Mouse (Mus musculus) neural tube, embryonic 14.5 days (tissue): ENCODE measurements around the gene Trpm8. TPM values are rescaled to one million over a fixed set of nuclear protein-coding genes. Genes with fewer than 3 reads are reported as not detected.

Source experiments
- ATAC-seq: fragments of 200-750 bp; cut with Nextera tagmentation; 2 replicates; pipeline ENCODE4 v1.8.0; 2017; ENCODE audit warnings: low read depth, mild to moderate bottlenecking, moderate TSS enrichment, moderate library complexity
- H3K27ac ChIP-seq: fragments of 300-500 bp; sonication (generic); 2 replicates; pipeline ENCODE4 v1.5.1; 2014; ENCODE audit warnings: low read depth, mild to moderate bottlenecking, control low read depth, low read length, moderate library complexity, mixed read lengths
- H3K27me3 ChIP-seq: fragments of 300-500 bp; sonication (generic); 2 replicates; pipeline ENCODE4 v1.6.1; 2014; ENCODE audit warnings: low read length; ENCODE audit not compliant: control insufficient read depth, insufficient read depth
- H3K36me3 ChIP-seq: fragments of 300-500 bp; sonication (generic); 2 replicates; pipeline ENCODE4 v1.6.1; 2014; ENCODE audit warnings: low read length, mixed read lengths; ENCODE audit not compliant: control insufficient read depth, insufficient read depth
- H3K4me1 ChIP-seq: fragments of 300-500 bp; sonication (generic); 2 replicates; pipeline ENCODE4 v1.6.1; 2014; ENCODE audit warnings: low read length; ENCODE audit not compliant: control insufficient read depth, insufficient read depth
- H3K4me2 ChIP-seq: fragments of 300-500 bp; sonication (generic); 2 replicates; pipeline ENCODE4 v1.6.1; 2014; ENCODE audit warnings: mild to moderate bottlenecking, low read depth, low read length, control low read depth
- H3K4me3 ChIP-seq: fragments of 300-500 bp; sonication (generic); 2 replicates; pipeline ENCODE4 v1.5.1; 2014; ENCODE audit warnings: low read depth, low read length, control low read depth, mixed read lengths
- H3K9ac ChIP-seq: fragments of 300-500 bp; sonication (generic); replicated peaks from 2 replicates; pipeline ENCODE4 v1.6.1; 2014; ENCODE audit warnings: low read depth, mild to moderate bottlenecking, control low read depth, low read length, mixed read lengths
- H3K9me3 ChIP-seq: fragments of 300-500 bp; sonication (generic); 2 replicates; pipeline ENCODE4 v1.6.1; 2016; ENCODE audit warnings: low read length; ENCODE audit not compliant: control insufficient read depth
- WGBS: fragments of 180-500 bp; shearing (Covaris S2); extraction: QIAGEN DNeasy Blood & Tissue Kit; methylation state at CpG from one replicate; pipeline ENCODE4 v1.1.7; 2014; 5-methylcytosine and 5-hydroxymethylcytosine counted together
- polyA plus RNA-seq: library from polyadenylated mRNA; unstranded; fragments of >200 nt; fragmentation: Nextera tagmentation; extraction: Ambion mirVana; gene quantifications from 2 replicates; pipeline ENCODE4 v1.2.1, GENCODE M21; 2014

Trpm8 gene
- polyA plus RNA-seq, 1 experiment from 2014 or later, result 0.07 TPM

DNA sequence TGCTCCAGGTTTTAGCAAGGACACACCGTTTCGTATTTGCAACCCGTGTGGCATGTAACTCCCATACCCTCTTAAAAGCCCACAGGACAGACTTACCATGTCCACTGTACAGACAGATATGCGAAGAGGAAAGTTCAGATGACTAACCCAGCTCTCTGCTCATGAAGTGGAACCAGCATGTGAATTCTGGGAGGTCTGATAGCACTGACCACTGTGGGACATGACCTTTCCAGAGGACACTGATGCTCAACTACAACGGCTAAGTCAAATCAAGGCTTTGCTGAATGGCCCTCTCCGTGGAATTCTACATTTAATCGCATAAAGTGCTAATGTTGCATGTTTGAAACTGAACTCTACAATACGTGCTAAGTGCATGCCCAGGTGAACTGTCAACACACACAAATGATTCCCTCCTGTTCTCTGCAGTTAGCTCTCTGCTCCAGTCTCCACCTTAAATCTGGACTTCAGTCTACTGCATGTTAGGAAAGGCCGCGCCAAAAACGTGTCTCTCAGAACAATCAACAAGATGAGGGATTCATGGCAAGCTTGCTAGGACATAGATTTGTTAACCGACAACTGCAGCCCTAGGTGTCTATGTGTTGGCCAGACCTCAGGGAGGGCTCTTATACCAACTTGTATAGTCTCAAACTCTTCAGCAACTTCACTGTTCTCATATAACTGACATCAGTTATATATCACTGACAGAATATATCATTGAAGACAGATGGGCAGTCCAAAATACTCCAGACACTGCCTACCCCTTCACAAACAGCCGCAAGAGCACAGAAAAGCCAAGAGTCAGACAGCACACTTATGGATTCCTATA is 1.6 kb upstream of the Trpm8 start:
- H3K36me3 ChIP-seq, result peaks cover 17% of the 10 kb centered on the region
- H3K27me3 ChIP-seq, result no peaks in the 10 kb centered on the region
- no peak overlapping the region for H3K27ac ChIP-seq
- peak overlapping the region; percentile 63; the same call in 1 of the 2 replicates for H3K9ac ChIP-seq
- peak overlapping the region; percentile 66 for H3K4me2 ChIP-seq
- peaks cover 16% of the 10 kb centered on the region for H3K4me1 ChIP-seq
- ATAC-seq, result no peak
- WGBS, result 69% methylated on average over 13 of the region's 13 CpGs
- H3K9me3 ChIP-seq, result no peaks in the 10 kb centered on the region
- peak overlapping the region; percentile 52 for H3K4me3 ChIP-seq

DNA sequence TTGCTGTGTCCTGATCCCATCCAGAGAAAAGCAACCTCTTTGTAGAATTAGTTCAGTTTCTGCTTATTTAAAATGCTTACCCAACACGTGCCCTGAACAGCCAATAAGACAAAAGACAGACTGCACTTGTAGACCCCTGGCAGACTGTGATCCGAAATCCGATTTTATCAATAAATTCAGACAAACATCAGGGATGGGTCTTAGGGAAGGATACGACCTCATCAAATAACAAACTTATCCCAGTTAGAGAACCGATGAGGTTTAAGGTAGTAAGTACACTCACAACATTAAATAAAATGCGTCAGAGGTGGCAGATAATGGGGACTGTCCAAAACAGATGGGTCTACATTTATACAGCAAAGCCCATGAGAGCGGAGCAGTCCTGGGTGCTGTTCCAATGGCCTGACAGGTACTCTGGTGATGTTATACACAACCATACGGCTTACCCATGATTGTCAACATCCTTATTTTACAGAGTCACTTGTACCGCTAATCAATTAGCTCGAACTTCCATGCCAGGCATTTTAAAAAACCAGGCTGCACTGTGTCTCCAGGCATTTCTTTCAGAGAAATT is 850 bp upstream of the Trpm8 start:
- peak overlapping the region; percentile 66 for H3K4me2 ChIP-seq
- H3K27ac ChIP-seq, result peak overlapping the region; percentile 49
- H3K9ac ChIP-seq, result peak overlapping the region; percentile 63
- peaks cover 17% of the 10 kb centered on the region for H3K36me3 ChIP-seq
- no peaks in the 10 kb centered on the region for H3K9me3 ChIP-seq
- peaks cover 16% of the 10 kb centered on the region for H3K4me1 ChIP-seq
- WGBS, result 30% methylated on average over 10 of the region's 10 CpGs
- peak; percentile 35 for ATAC-seq
- no peaks in the 10 kb centered on the region for H3K27me3 ChIP-seq
- H3K4me3 ChIP-seq, result peak overlapping the region; percentile 52

- peaks cover 16% of the 10 kb centered on the region for H3K4me1 ChIP-seq
- peak; percentile 3 for ATAC-seq
- peak overlapping the region; percentile 63; the same call in 1 of the 2 replicates for H3K9ac ChIP-seq
- H3K27me3 ChIP-seq, result no peaks in the 10 kb centered on the region
- peak overlapping the region; percentile 66 for H3K4me2 ChIP-seq
- peaks cover 12% of the 10 kb centered on the region for H3K36me3 ChIP-seq
- 68% methylated on average over 18 of the region's 18 CpGs for WGBS
- peaks cover 4% of the 10 kb centered on the region for H3K9me3 ChIP-seq
- H3K4me3 ChIP-seq, result peak overlapping the region; percentile 52
- H3K27ac ChIP-seq, result no peak overlapping the region
These were observed 504 bp downstream of the Trpm8 start for GRCm38 (mm10) chr1:88277818-88278511.

DNA sequence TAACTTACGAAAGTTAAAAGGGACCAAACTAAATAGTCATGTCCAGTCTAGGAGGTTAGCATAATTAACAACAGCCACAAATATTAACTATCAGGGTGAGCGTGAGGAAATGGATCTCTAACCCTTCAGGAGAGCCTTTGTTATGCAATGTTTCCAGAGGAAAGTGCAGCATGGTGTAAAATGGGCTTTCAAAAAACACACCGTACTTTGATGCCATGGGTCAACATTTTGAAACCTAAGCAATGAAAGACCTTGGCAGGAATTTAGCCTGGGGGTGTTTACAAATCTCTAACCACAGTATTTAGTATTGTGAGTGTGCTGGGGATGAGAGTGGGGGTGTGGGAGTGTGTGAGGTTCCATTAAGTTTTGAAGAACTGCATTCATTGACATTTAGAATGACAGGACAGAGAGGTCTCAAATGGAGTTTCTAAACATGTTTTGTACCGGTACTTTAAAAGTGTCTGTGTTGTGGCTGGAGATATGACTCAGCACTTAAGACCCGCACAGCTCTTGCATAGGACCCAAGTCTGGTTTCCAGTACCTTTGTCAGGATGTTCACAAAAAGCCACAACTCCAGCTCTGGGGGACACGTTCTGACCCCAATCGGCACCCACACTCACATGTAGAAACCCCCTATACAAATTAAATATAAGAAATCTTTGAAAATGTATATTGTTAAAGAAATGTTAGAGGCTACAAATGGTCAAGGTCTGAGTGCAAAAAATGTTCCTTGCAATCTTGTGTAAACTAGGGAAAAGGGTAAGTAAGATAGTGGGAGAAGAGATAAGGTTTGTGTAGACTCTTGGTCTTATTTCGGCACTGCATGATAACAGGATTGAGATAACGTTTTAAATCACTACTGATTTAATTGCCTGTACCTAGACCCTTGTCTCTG is 1.9 kb downstream of the Trpm8 start:
- Histone ChIP-seq H3K27ac (no peak overlapping the region), H3K4me2 (no peak overlapping the region), H3K4me1 (peaks cover 16% of the 10 kb centered on the region), H3K4me3 (no peak overlapping the region), H3K27me3 (no peaks in the 10 kb centered on the region), H3K36me3 (peaks cover 1% of the 10 kb centered on the region; the same call in 1 of the 2 replicates), H3K9me3 (peaks cover 11% of the 10 kb centered on the region), H3K9ac (no peak overlapping the region)
- no peak for ATAC-seq
- 73% methylated on average over 9 of the region's 9 CpGs for whole genome bisulfite sequencing

DNA sequence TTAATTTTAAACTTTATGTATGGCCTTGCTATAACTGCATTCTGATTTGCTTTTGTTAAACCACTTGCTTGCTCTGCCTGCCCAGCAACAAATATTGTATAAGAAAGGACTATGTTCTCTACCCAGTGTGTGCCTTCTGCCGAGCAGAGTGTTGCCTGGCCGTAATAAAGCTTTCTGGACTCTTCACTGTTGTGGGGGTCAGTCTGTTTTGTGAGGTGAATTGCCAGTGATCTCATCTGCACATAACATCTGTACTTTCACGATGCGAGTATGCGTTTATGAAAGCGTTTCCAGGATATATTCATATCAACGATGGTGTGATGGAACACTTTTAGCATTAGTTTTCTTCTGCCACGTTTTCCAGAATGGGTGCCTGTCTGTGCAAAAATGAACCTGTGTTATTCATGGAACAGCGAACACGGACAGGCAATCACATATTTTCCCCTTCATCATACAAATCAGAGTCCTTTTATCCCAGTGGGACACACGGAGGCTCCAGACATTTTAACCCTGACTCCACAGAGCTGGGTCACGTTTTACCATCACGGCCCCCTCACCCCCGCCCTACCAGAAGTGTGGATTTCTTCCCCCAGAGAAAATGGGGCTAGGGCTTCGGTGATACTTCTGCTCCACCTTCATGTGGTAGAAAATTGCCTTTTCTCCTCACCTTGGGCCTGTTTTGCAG is 2.7 kb downstream of the Trpm8 start:
- Histone ChIP-seq H3K9ac (no peak overlapping the region), H3K27ac (no peak overlapping the region), H3K4me1 (peaks cover 16% of the 10 kb centered on the region), H3K9me3 (peaks cover 18% of the 10 kb centered on the region), H3K27me3 (no peaks in the 10 kb centered on the region), H3K4me2 (no peak overlapping the region), H3K4me3 (no peak overlapping the region), H3K36me3 (no peaks in the 10 kb centered on the region)
- WGBS, result 74% methylated on average over 15 of the region's 15 CpGs
- no peak for ATAC-seq

DNA sequence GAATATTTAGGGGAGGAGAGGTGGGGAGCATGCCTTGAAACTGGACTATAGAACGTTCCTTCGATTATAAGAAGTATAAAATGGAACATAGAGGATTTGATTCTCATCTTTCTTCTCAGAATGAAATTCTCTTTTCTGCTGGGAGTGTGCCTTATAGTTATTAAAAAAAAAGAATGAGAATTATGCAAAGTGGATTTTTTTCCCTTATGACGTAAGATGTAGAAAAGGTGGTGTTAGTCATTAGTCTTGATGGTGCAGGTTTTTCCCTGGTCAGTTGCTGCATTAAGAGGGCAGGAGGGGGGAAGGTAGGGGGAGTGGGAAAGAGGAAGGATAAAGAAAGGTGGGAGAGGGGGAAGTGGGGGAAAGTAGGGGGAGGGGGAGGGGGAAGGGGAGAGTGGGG is 4.8 kb downstream of the Trpm8 start:
- no peak for ATAC-seq
- H3K4me1 ChIP-seq, result no peaks in the 10 kb centered on the region
- 61% methylated on average over 3 of the region's 3 CpGs for WGBS
- peaks cover 27% of the 10 kb centered on the region for H3K9me3 ChIP-seq
- H3K4me2 ChIP-seq, result no peak overlapping the region
- H3K36me3 ChIP-seq, result no peaks in the 10 kb centered on the region
- H3K27ac ChIP-seq, result no peak overlapping the region
- no peak overlapping the region for H3K9ac ChIP-seq
- H3K27me3 ChIP-seq, result no peaks in the 10 kb centered on the region
- H3K4me3 ChIP-seq, result no peak overlapping the region

- no peaks in the 10 kb centered on the region for H3K36me3 ChIP-seq
- H3K9ac ChIP-seq, result no peak overlapping the region
- no peaks in the 10 kb centered on the region for H3K4me1 ChIP-seq
- no peaks in the 10 kb centered on the region for H3K27me3 ChIP-seq
- no peak for ATAC-seq
- H3K9me3 ChIP-seq, result peaks cover 34% of the 10 kb centered on the region
- no peak overlapping the region for H3K4me2 ChIP-seq
- 83% methylated on average over 15 of the region's 15 CpGs for WGBS
- no peak overlapping the region for H3K4me3 ChIP-seq
- H3K27ac ChIP-seq, result no peak overlapping the region
These were observed 6.1 kb downstream of the Trpm8 start for GRCm38 (mm10) chr1:88283376-88284227.
